Mouse (Mus musculus): ENCODE measurements around the gene Adam23.

DNA sequence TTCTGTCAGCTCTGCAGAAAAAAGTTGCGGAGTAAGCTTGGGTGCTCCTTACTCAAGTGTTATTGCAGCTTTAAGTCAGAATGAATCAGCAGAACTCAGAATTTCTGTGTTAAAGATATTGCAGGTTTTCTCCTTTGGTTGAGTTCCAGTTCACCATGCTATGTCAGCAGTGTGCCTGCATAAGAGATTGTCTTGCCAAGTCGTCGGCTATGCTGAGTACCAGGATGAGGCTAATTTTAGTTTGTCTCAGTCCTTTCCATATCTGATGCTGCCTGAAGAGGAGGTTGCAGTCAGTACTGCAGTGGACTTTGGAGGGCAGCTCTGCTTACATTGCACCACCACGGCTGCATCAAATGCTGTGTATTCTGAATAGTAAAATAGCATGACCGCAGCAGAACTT lies 33.3 kb downstream of the Adam23 start:
- TF ChIP-seq CTCF (IDR thresholded peaks at IDR 0.05; ENCODE audit: low read depth, low read length) (no peak), POLR2A (IDR thresholded peaks at IDR 0.05; ENCODE audit: borderline replicate concordance, low read depth, low read length) (no peak)
